Mouse (Mus musculus) heart, embryonic 16.5 days (tissue): ENCODE data around the gene Mkln1. TPM values are rescaled to one million over a fixed set of nuclear protein-coding genes. Genes with fewer than 3 reads are reported as not detected.

ENCODE experiments used
- ATAC-seq: fragments of 200-750 bp; cut with Nextera tagmentation; replicated peaks from 2 replicates; pipeline ENCODE4 v1.8.0; 2017; ENCODE audit warnings: moderate number of reproducible peaks; ENCODE audit not compliant: insufficient read depth, low FRiP score; ENCODE audit errors: extremely low read depth
- H3K27ac ChIP-seq: fragments of 300-500 bp; sonication (generic); 2 replicates; pipeline ENCODE4 v1.5.1; 2014; ENCODE audit warnings: mild to moderate bottlenecking, low read length, control low read depth, moderate library complexity
- H3K27me3 ChIP-seq: fragments of 300-500 bp; sonication (generic); 2 replicates; pipeline ENCODE4 v1.6.1; 2014; ENCODE audit warnings: low read length, mixed read lengths; ENCODE audit not compliant: control insufficient read depth, insufficient read depth
- H3K36me3 ChIP-seq: fragments of 300-500 bp; sonication (generic); 2 replicates; pipeline ENCODE4 v1.6.1; 2014; ENCODE audit not compliant: control insufficient read depth, insufficient read depth
- H3K4me1 ChIP-seq: fragments of 300-500 bp; sonication (generic); 2 replicates; pipeline ENCODE4 v1.6.1; 2014; ENCODE audit warnings: low read length, mixed read lengths; ENCODE audit not compliant: control insufficient read depth, insufficient read depth
- H3K4me2 ChIP-seq: fragments of 300-500 bp; sonication (generic); 2 replicates; pipeline ENCODE4 v1.6.1; 2014; ENCODE audit warnings: low read depth, mild to moderate bottlenecking, control low read depth, low read length
- H3K4me3 ChIP-seq: fragments of 300-500 bp; sonication (generic); 2 replicates; pipeline ENCODE4 v1.5.1; 2014; ENCODE audit warnings: mild to moderate bottlenecking, control low read depth, low read length
- H3K9ac ChIP-seq: fragments of 300-500 bp; sonication (generic); 2 replicates; pipeline ENCODE4 v1.6.1; 2014; ENCODE audit warnings: low read length, control low read depth
- H3K9me3 ChIP-seq: fragments of 300-500 bp; sonication (generic); replicated peaks from 2 replicates; pipeline ENCODE4 v1.6.1; 2016; ENCODE audit warnings: low read length; ENCODE audit not compliant: control insufficient read depth
- WGBS: fragments of 180-500 bp; shearing (Covaris S2); extraction: QIAGEN DNeasy Blood & Tissue Kit; methylation state at CpG from one replicate; pipeline ENCODE4 v1.1.7; 2014; 5-methylcytosine and 5-hydroxymethylcytosine counted together
- polyA plus RNA-seq: library from polyadenylated mRNA; unstranded; fragments of >200 nt; fragmentation: Nextera tagmentation; extraction: Ambion mirVana; gene quantifications from 2 replicates; pipeline ENCODE4 v1.2.1, GENCODE M21; 2015

Gene Mkln1
- polyA plus RNA-seq, 1 experiment from 2014 or later = 228 TPM

GRCm38 (mm10) chr6:31480008-31480407 is 81.5 kb downstream of the Mkln1 start:
- ATAC-seq = no peak

GRCm38 (mm10) chr6:31486601-31487000 is 88.1 kb downstream of the Mkln1 start:
- H3K27ac ChIP-seq = no peak overlapping the region
- H3K4me2 ChIP-seq = no peak overlapping the region
- peaks cover 17% of the 10 kb centered on the region for H3K36me3 ChIP-seq
- H3K4me3 ChIP-seq = no peak overlapping the region
- no peak for ATAC-seq
- H3K27me3 ChIP-seq = no peaks in the 10 kb centered on the region
- 93% methylated on average over 2 of the region's 2 CpGs for WGBS
- H3K9me3 ChIP-seq = no peaks in the 10 kb centered on the region
- no peaks in the 10 kb centered on the region for H3K4me1 ChIP-seq
- no peak overlapping the region for H3K9ac ChIP-seq

More at GRCm38 (mm10) chr6:31480008-31480407, 81.5 kb downstream of the Mkln1 start:
- Histone ChIP-seq H3K27me3 (no peaks in the 10 kb centered on the region), H3K9me3 (no peaks in the 10 kb centered on the region), H3K9ac (no peak overlapping the region), H3K4me1 (no peaks in the 10 kb centered on the region), H3K4me2 (no peak overlapping the region), H3K4me3 (no peak overlapping the region), H3K27ac (no peak overlapping the region), H3K36me3 (peaks cover 9% of the 10 kb centered on the region)
- 75% methylated on average over 4 of the region's 4 CpGs for WGBS

GRCm38 (mm10) chr6:31489950-31490349 is 91.4 kb downstream of the Mkln1 start:
- Histone ChIP-seq H3K9ac (no peak overlapping the region), H3K27ac (no peak overlapping the region), H3K4me2 (no peak overlapping the region), H3K9me3 (no peaks in the 10 kb centered on the region), H3K36me3 (peaks cover 23% of the 10 kb centered on the region), H3K27me3 (no peaks in the 10 kb centered on the region), H3K4me3 (no peak overlapping the region), H3K4me1 (no peaks in the 10 kb centered on the region)
- ATAC-seq = no peak
- WGBS = 89% methylated on average over 7 of the region's 7 CpGs

- Histone ChIP-seq H3K27ac (no peak overlapping the region), H3K4me3 (no peak overlapping the region), H3K4me1 (no peaks in the 10 kb centered on the region), H3K27me3 (no peaks in the 10 kb centered on the region), H3K9ac (no peak overlapping the region), H3K9me3 (no peaks in the 10 kb centered on the region), H3K4me2 (no peak overlapping the region), H3K36me3 (peaks cover 25% of the 10 kb centered on the region)
- 72% methylated on average over 2 of the region's 2 CpGs for WGBS
- ATAC-seq = no peak
Measured at GRCm38 (mm10) chr6:31495122-31495731, 96.7 kb downstream of the Mkln1 start.

GRCm38 (mm10) chr6:31496227-31496626 is 97.7 kb downstream of the Mkln1 start:
- Histone ChIP-seq H3K4me3 (no peak overlapping the region), H3K4me1 (no peaks in the 10 kb centered on the region), H3K4me2 (no peak overlapping the region), H3K27me3 (no peaks in the 10 kb centered on the region), H3K36me3 (peaks cover 19% of the 10 kb centered on the region), H3K9me3 (no peaks in the 10 kb centered on the region), H3K27ac (no peak overlapping the region), H3K9ac (no peak overlapping the region)
- no peak for ATAC-seq
- WGBS = 69% methylated on average over 2 of the region's 2 CpGs

- Histone ChIP-seq H3K27me3 (no peaks in the 10 kb centered on the region), H3K36me3 (peaks cover 35% of the 10 kb centered on the region), H3K4me3 (no peak overlapping the region), H3K9me3 (no peaks in the 10 kb centered on the region), H3K4me2 (no peak overlapping the region), H3K27ac (no peak overlapping the region), H3K9ac (no peak overlapping the region), H3K4me1 (no peaks in the 10 kb centered on the region)
- WGBS = 93% methylated on average over 10 of the region's 10 CpGs
- ATAC-seq = no peak
Measured at GRCm38 (mm10) chr6:31499836-31500235, 101.3 kb downstream of the Mkln1 start.

GRCm38 (mm10) chr6:31500260-31500659 is 101.7 kb downstream of the Mkln1 start:
- H3K36me3 ChIP-seq = peaks cover 34% of the 10 kb centered on the region
- H3K27ac ChIP-seq = no peak overlapping the region

GRCm38 (mm10) chr6:31500691-31501090 is 102.2 kb downstream of the Mkln1 start:
- H3K36me3 ChIP-seq = peaks cover 33% of the 10 kb centered on the region

More at GRCm38 (mm10) chr6:31500260-31500659, 101.7 kb downstream of the Mkln1 start:
- Histone ChIP-seq H3K9ac (no peak overlapping the region), H3K27me3 (no peaks in the 10 kb centered on the region), H3K4me2 (no peak overlapping the region), H3K9me3 (no peaks in the 10 kb centered on the region), H3K4me1 (no peaks in the 10 kb centered on the region), H3K4me3 (no peak overlapping the region)
- 93% methylated on average over 2 of the region's 2 CpGs for WGBS
- ATAC-seq = no peak

GRCm38 (mm10) chr6:31502614-31503013 is 104.1 kb downstream of the Mkln1 start:
- WGBS = 83% methylated on average over 2 of the region's 2 CpGs
- H3K4me2 ChIP-seq = no peak overlapping the region
- H3K36me3 ChIP-seq = peaks cover 28% of the 10 kb centered on the region
- ATAC-seq = no peak
- no peak overlapping the region for H3K4me3 ChIP-seq
- H3K4me1 ChIP-seq = no peaks in the 10 kb centered on the region
- no peaks in the 10 kb centered on the region for H3K9me3 ChIP-seq
- H3K27ac ChIP-seq = no peak overlapping the region
- H3K27me3 ChIP-seq = no peaks in the 10 kb centered on the region
- H3K9ac ChIP-seq = no peak overlapping the region

More at GRCm38 (mm10) chr6:31500691-31501090, 102.2 kb downstream of the Mkln1 start:
- no peaks in the 10 kb centered on the region for H3K9me3 ChIP-seq
- H3K4me2 ChIP-seq = no peak overlapping the region
- no peaks in the 10 kb centered on the region for H3K4me1 ChIP-seq
- H3K27me3 ChIP-seq = no peaks in the 10 kb centered on the region
- H3K27ac ChIP-seq = no peak overlapping the region
- no peak overlapping the region for H3K4me3 ChIP-seq
- no peak overlapping the region for H3K9ac ChIP-seq
- ATAC-seq = no peak
